Mouse (Mus musculus): ENCODE results near the gene Taf1a. TPM values are rescaled to one million over a fixed set of nuclear protein-coding genes. Genes with fewer than 3 reads are reported as not detected.
"Not testable (repeated sequence)": the region's sequence is repeated elsewhere in the genome, so short reads cannot be mapped to it uniquely, and the experiment has no call there.

Taf1a gene
- polyA plus RNA-seq (2015; fragmentation: Nextera tagmentation; extraction: Ambion mirVana) = 17.3 and 20.0 TPM in 2 replicates

DNA sequence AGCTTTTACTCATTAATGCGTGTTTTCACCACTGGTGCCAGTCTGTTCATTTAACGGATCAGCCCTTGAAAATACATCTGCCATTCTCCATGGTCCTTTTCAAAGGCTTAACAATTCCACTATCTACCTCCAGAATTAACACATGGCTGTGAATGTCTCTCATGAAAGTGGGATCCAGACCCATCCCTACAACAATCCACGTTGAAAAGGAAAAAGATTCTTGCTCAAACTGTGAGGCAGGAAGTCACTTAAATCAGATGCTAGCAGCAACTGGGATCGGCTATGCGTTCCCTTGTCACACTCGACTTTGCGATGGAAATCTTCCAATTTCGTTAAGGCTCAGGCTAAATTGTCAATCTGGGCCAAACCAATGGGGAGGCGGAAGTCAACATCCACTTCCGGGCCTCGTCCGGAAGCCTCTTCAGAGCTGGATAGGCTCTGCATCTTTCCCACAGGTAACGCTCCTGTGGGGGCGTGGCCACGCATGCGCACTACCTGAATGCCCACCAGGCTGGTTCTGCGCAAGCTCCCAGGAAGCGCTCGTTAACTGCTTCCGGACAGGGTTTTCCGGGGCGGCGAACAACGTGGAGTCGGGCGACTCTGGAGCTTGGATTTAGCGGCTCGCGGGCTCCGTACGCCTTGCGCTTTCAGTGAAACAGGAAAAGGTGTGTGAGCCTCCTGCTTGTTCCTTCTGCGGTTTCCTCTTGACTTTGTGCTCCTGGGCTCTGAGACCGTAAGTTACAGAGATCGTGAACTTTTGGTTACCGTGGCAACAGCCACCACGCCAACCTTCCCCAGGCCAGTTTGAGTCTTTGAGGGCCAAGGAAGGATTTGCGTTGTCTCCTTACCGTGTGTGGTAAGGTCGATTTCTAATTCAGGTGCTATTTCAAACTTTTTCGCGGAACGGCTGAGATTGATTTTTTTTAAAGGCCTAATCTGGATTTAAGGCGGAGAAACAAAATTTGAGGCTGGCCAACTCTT lies at the start of gene Taf1a:
Gene Taf1a (plus strand): TSS at position 556 of the 981 bp plus-strand sequence.
- Histone ChIP-seq H3K27ac (replicated peaks) (peak within 1 kb of the TSS; percentile 47), H3K36me3 (0 out of 2 replicates have a peak, but pooled peaks cover 4% of the 10 kb centered on the region), H3K4me3 (peak within 1 kb of the TSS; percentile 65), H3K9me3 (no peaks in the 10 kb centered on the region), H3K4me2 (replicated peaks) (peak within 1 kb of the TSS; percentile 60), H3K9ac (replicated peaks) (peak within 1 kb of the TSS; percentile 38), H3K27me3 (peaks cover 19% of the 10 kb centered on the region), H3K4me1 (peaks cover 20% of the 10 kb centered on the region)
- 5% methylated on average over 44 of the region's 44 CpGs for WGBS
- ATAC-seq (replicated peaks) = peak; percentile 100

DNA sequence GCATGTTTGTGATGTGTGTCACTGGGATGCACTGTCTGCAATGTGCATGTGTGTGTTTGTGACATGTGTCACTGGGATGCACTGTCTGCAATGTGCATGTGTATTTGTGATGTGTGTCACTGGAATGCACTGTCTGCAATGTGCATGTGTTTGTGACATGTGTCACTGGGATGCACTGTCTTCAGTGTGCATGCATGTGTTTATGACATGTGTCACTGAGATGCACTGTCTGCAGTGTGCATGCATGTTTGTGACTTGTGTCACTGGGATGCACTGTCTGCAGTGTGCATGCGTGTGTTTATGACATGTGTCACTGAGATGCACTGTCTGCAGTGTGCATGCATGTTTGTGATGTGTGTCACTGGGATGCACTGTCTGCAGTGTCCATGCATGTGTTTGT lies 45.9 kb upstream of the Taf1a start:
- not testable (repeated sequence) for H3K9ac ChIP-seq (replicated peaks); H3K27me3 ChIP-seq; H3K9me3 ChIP-seq; H3K27ac ChIP-seq (replicated peaks); ATAC-seq (replicated peaks); H3K4me2 ChIP-seq (replicated peaks); H3K4me3 ChIP-seq
- 100% methylated on average over 1 of the region's 1 CpGs for WGBS
- H3K4me1 ChIP-seq = peaks cover 20% of the 10 kb centered on the region
- H3K36me3 ChIP-seq = peaks cover 41% of the 10 kb centered on the region

DNA sequence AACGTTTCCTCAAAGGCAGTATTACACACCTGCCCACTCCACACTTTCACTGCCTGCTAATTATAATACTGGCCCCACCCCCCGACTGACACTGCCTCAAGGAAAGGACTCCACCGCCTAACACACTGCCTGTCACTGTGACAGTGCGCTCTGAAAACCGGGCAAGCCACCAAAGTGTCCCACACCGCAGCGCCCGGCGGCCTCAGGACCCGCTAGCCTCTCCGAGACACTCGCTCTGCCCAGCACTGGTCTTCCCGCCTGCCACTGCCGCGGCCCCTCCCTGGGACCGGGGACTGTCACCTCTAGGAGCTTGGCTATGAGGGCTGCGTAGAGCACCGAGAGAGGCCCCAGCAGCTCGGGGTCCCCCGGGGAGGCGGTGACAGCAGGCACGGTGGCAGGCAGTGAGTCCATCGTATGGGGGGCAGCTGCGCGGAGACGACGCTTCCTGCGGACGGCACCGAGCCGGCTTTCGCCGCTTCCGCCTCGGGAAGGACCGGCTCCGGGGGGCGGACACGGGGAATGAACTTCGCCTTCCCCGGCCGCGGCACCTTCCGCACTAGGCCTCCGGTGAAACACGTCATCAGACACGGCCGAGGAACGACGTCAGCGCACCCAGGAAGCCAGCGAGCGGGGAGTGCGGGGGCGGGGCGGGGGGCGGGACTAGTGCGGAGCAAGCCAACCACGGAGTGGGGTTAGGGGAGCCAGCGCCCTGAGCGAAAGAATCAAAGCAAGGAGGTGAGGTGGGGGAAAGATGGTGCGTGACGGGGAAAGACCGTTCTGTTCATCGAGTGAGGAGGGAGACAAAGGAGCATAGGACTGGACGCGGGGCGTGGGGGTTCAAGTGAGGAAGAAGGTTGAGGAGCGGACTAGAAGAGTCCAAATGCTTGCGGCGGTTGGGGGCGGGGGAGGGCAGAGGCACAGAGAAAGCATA lies 43.6 kb upstream of the Taf1a start:
- H3K4me2 ChIP-seq (replicated peaks) = peak overlapping the region; percentile 82
- ATAC-seq (replicated peaks) = peak; percentile 99
- H3K27me3 ChIP-seq = no peaks in the 10 kb centered on the region
- H3K36me3 ChIP-seq = peaks cover 29% of the 10 kb centered on the region
- H3K4me3 ChIP-seq = peak overlapping the region; percentile 95
- H3K4me1 ChIP-seq = peaks cover 20% of the 10 kb centered on the region
- WGBS = under 1% methylated on average over 72 of the region's 72 CpGs
- peak overlapping the region; percentile 87 for H3K27ac ChIP-seq (replicated peaks)
- no peaks in the 10 kb centered on the region for H3K9me3 ChIP-seq
- peak overlapping the region; percentile 78 for H3K9ac ChIP-seq (replicated peaks)

DNA sequence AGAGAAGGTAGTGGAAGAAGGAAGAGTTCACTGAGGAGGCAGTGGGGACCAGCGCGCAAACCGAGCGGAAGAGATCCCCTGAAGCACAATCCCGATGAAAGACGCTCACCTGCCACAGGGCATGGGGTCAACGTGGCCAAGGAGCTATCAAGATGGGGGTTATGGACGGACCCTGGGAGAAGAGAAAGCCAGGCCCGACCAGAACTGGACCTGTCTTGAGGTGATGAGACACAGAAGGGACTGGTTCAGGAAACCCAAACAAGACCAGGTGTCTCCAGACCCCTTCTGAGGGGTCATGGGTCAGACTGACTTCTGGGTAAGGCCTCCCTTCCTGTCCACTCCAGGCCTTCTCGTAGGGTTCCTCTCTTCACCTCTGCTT lies 43.0 kb upstream of the Taf1a start:
- Histone ChIP-seq H3K27ac (replicated peaks) (peak overlapping the region; percentile 87), H3K9ac (replicated peaks) (peak overlapping the region; percentile 78), H3K9me3 (no peaks in the 10 kb centered on the region), H3K4me2 (replicated peaks) (peak overlapping the region; percentile 82), H3K36me3 (peaks cover 28% of the 10 kb centered on the region), H3K4me1 (peaks cover 20% of the 10 kb centered on the region), H3K4me3 (peak overlapping the region; percentile 95), H3K27me3 (no peaks in the 10 kb centered on the region)
- WGBS = 9% methylated on average over 10 of the region's 10 CpGs
- peak; percentile 38; the same call in 1 of the 2 replicates for ATAC-seq (replicated peaks)

DNA sequence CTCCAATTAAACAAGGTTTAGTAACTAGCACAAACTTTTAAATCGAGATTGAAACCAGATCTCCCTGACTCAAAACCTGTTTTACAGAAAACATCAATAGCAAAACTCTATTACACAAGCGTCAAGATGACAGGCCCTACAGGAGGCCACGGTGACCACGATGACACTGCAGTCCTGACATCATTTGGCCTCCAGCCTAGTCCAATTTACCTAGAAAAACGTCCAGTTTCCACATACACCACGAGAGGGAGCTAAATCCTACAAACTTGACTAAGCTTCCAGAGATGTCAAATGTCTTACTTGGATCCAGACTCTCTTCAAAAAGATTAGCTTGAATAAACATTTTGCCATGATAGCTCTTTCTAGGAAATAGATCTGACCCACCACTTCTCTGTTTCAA lies 38.9 kb upstream of the Taf1a start:
- no peak overlapping the region for H3K4me3 ChIP-seq
- no peak overlapping the region for H3K9ac ChIP-seq (replicated peaks)
- peaks cover 14% of the 10 kb centered on the region for H3K4me1 ChIP-seq
- H3K27me3 ChIP-seq = no peaks in the 10 kb centered on the region
- H3K36me3 ChIP-seq = peaks cover 30% of the 10 kb centered on the region
- no peaks in the 10 kb centered on the region for H3K9me3 ChIP-seq
- H3K4me2 ChIP-seq (replicated peaks) = no peak overlapping the region
- H3K27ac ChIP-seq (replicated peaks) = no peak overlapping the region
- ATAC-seq (replicated peaks) = no peak
- WGBS = 23% methylated on average over 6 of the region's 6 CpGs

DNA sequence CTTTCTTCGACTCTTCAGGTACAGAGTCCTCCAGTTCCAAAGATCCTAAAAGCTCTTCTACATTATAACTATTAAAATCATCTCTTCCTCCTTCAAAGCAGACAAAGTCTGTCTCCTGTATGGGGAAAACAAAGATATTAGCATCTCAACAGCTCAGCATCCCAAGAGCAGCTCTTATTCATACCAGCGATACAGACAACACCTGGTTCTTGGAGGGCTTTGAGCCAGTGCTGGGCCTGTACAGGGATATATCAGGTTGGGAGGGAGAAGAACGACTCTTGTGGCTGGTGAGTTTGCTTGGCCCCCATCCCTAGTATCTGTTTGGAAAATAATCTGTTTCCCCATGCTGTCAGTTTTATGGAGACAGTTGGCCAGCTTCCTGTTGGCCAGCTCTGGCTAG lies 29.9 kb upstream of the Taf1a start:
- H3K9ac ChIP-seq (replicated peaks) = no peak overlapping the region
- no peaks in the 10 kb centered on the region for H3K9me3 ChIP-seq
- no peaks in the 10 kb centered on the region for H3K27me3 ChIP-seq
- no peak overlapping the region for H3K27ac ChIP-seq (replicated peaks)
- H3K4me3 ChIP-seq = no peak overlapping the region
- H3K4me1 ChIP-seq = no peaks in the 10 kb centered on the region
- ATAC-seq (replicated peaks) = no peak
- 93% methylated on average over 3 of the region's 3 CpGs for WGBS
- no peak overlapping the region for H3K4me2 ChIP-seq (replicated peaks)
- H3K36me3 ChIP-seq = peaks cover 41% of the 10 kb centered on the region

DNA sequence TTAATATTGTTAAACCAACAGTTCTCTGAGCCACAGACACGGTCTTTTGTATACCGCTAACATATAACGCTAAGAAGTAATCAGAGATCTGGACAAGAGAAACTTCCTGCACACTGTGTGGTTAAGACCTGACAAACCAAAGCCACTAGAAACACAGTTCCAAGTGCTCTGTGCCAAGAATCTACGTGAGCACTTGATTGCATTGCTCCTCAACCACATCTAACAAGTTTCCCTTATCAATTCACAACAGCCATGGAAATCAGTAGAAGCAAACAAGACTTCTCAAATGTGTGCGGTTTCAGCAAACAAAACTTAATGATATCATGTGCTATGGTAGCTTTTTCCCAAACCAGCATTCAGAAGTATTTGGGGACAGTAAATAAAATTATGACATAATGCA lies 26.5 kb upstream of the Taf1a start:
- no peak overlapping the region for H3K4me2 ChIP-seq (replicated peaks)
- H3K4me1 ChIP-seq = no peaks in the 10 kb centered on the region
- peaks cover 32% of the 10 kb centered on the region for H3K36me3 ChIP-seq
- H3K4me3 ChIP-seq = no peak overlapping the region
- H3K9me3 ChIP-seq = no peaks in the 10 kb centered on the region
- H3K27ac ChIP-seq (replicated peaks) = no peak overlapping the region
- no peaks in the 10 kb centered on the region for H3K27me3 ChIP-seq
- H3K9ac ChIP-seq (replicated peaks) = no peak overlapping the region
- WGBS = 92% methylated on average over 5 of the region's 5 CpGs
- no peak for ATAC-seq (replicated peaks)

DNA sequence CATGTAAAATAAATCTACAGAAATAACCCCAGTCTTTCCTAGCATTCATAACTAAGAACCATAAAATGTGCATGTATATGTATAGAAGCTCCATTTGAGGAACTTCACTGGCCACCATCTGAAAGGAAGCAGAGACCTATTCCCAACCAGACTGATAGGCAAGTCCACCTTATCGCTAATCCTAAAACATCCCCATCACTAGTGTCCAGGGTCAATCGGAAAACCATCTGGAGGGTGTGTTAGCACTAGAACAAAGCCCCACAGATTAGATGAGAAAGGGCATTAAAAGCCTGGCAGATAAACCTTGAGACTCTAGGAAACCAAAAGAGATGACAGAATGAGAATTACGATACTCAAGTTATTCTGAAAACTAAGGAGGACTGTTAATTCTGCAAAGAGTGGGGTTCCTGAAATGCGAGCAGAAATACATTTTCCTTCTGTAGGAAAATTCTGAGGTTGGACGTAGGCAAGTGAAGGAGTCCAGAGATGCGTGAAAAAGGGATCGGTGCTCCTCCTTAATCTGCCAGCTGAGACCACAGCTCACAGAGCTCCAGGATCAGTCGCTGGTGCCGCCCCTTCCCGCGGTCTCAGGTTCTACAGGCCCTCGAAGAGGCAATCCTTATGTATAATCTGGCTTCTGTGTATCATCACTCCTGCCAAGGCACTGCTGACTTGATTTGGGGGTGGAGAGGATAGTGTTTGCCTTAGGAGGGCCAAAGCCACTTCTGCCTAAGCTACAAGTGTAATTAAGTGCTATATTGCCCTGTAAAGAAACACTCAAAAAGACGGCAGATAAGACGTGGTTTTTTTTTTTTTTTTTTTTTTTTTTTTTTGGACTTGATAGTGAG lies 25.8 kb upstream of the Taf1a start:
- peaks cover 6% of the 10 kb centered on the region for H3K4me1 ChIP-seq
- H3K27me3 ChIP-seq = no peaks in the 10 kb centered on the region
- WGBS = 91% methylated on average over 14 of the region's 14 CpGs
- H3K36me3 ChIP-seq = peaks cover 26% of the 10 kb centered on the region
- no peak overlapping the region for H3K9ac ChIP-seq (replicated peaks)
- no peaks in the 10 kb centered on the region for H3K9me3 ChIP-seq
- no peak overlapping the region for H3K4me3 ChIP-seq
- no peak overlapping the region for H3K4me2 ChIP-seq (replicated peaks)
- no peak overlapping the region for H3K27ac ChIP-seq (replicated peaks)
- no peak for ATAC-seq (replicated peaks)

DNA sequence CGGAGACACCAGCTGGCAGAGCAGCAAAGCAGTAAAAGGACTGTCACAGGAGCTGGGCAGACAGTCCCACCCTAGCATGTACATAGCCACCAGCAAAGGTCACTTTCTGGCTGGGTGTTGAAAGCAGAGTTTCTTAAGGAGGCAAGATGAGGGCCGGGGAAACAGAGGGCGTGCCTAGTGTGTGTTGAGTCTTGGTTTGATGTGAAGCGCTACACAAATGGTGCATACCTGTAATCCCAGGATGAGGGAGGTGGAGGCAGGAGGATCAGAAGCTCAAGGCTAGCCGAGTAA lies 25.3 kb upstream of the Taf1a start:
- Histone ChIP-seq H3K36me3 (peaks cover 20% of the 10 kb centered on the region), H3K4me3 (no peak overlapping the region), H3K9me3 (no peaks in the 10 kb centered on the region), H3K4me1 (peaks cover 12% of the 10 kb centered on the region), H3K27me3 (no peaks in the 10 kb centered on the region), H3K4me2 (replicated peaks) (no peak overlapping the region), H3K27ac (replicated peaks) (no peak overlapping the region), H3K9ac (replicated peaks) (no peak overlapping the region)
- no peak for ATAC-seq (replicated peaks)
- 89% methylated on average over 5 of the region's 5 CpGs for WGBS

DNA sequence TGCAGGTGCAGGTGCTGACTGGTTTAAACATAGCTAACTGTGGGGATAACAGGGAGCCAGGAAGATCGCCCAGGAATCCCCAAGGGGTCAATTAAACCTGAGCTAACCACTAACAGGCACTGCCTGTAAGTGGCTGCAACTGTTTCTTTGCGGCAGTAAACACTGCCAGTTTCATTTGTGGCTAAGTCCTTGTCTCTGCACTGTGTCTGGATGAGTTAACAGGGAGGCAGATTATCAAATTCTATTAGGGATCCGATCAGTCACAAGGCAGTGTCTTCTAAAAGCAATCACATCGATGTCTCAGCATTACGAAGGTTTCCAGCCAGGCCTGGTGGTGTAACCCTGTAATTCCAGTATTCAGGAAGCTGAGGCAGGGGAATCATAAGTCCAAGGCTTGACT lies 22.4 kb upstream of the Taf1a start:
- Histone ChIP-seq H3K36me3 (peaks cover 11% of the 10 kb centered on the region), H3K4me2 (replicated peaks) (no peak overlapping the region), H3K9ac (replicated peaks) (no peak overlapping the region), H3K27ac (replicated peaks) (no peak overlapping the region), H3K9me3 (no peaks in the 10 kb centered on the region), H3K4me3 (no peak overlapping the region), H3K27me3 (no peaks in the 10 kb centered on the region), H3K4me1 (peaks cover 21% of the 10 kb centered on the region)
- 85% methylated on average over 5 of the region's 5 CpGs for WGBS
- ATAC-seq (replicated peaks) = no peak

DNA sequence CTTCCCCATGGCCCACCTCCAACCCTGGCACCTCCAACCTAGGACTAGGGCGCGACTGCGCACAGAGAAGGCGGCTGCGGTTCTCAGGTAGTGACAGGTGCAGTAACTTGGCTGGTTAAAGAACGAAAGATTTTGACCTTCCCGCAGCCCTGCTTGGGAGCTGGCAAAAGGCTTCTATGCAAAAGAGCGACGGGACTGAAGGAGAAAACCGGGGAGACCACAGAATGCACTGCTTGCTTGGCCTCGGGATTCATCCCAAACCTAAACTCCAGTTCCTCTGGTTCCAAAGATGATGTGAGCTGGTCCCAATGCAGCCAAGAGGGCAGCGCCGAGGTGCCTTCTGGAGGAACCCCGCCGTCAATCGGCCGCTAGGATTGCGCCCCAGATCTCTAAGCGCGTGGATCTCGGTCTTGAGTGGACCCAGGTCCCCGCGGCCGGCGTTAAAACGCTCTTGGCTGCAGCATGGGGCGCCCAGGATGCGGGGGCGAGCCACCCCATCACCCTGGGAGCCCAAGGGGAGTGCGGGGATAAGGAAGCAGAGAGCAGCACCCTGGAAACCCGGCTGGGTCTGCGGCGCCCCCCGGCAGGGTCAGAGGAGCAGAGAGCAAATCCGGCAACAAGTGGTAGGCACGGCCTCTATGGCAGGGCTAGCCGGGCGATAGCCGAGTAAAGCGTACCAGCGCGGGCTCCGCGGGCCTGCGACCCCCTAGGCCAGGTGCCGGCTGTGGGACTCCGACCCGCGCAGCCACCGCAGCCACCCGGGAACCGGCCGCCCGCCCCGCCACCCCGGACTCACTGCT lies 20.0 kb upstream of the Taf1a start:
- peak; percentile 78 for ATAC-seq (replicated peaks)
- 1% methylated on average over 56 of the region's 56 CpGs for WGBS
- H3K4me2 ChIP-seq (replicated peaks) = peak overlapping the region; percentile 83
- peaks cover 21% of the 10 kb centered on the region for H3K4me1 ChIP-seq
- H3K36me3 ChIP-seq = peaks cover 8% of the 10 kb centered on the region
- H3K4me3 ChIP-seq = peak overlapping the region; percentile 97
- peak overlapping the region; percentile 71 for H3K9ac ChIP-seq (replicated peaks)
- peak overlapping the region; percentile 74 for H3K27ac ChIP-seq (replicated peaks)
- no peaks in the 10 kb centered on the region for H3K9me3 ChIP-seq
- no peaks in the 10 kb centered on the region for H3K27me3 ChIP-seq

Data from forebrain, embryonic 15.5 days (tissue).